Mouse (Mus musculus): ENCODE measurements around the gene Sirt3. TPM values are rescaled to one million over a fixed set of nuclear protein-coding genes. Genes with fewer than 3 reads are reported as not detected.

Gene Sirt3
- polyA plus RNA-seq (2015; fragmentation: Nextera tagmentation; extraction: Ambion mirVana): 40.7 and 48.7 TPM in 2 replicates

- peaks cover 27% of the 10 kb centered on the region for H3K4me1 ChIP-seq
- peak; percentile 91 for ATAC-seq (ENCODE audit: extremely low read depth, insufficient number of reproducible peaks, low FRiP score, low TSS enrichment)
- H3K9me3 ChIP-seq: no peaks in the 10 kb centered on the region
- H3K36me3 ChIP-seq: peaks cover 42% of the 10 kb centered on the region
- H3K27ac ChIP-seq (replicated peaks): peak within 1 kb of the TSS; percentile 93
- H3K27me3 ChIP-seq (replicated peaks): no peaks in the 10 kb centered on the region
- H3K4me2 ChIP-seq: peak within 1 kb of the TSS; percentile 81
- WGBS: under 1% methylated on average over 59 of the region's 59 CpGs
- peak within 1 kb of the TSS; percentile 90 for H3K9ac ChIP-seq
- H3K4me3 ChIP-seq: peak within 1 kb of the TSS; percentile 89
Measured at GRCm38 (mm10) chr7:140881696-140882468, at the start of gene Sirt3, which contains the start of gene Psmd13. Gene Sirt3, minus strand, starts transcription at chr7:140882309. Gene Psmd13, plus strand, starts transcription at chr7:140881968.

- Histone ChIP-seq H3K9ac (no peak overlapping the region), H3K27ac (replicated peaks) (no peak overlapping the region), H3K4me3 (no peak overlapping the region), H3K4me2 (no peak overlapping the region), H3K36me3 (no peaks in the 10 kb centered on the region), H3K4me1 (peaks cover 10% of the 10 kb centered on the region), H3K27me3 (replicated peaks) (peaks cover 43% of the 10 kb centered on the region), H3K9me3 (peaks cover 6% of the 10 kb centered on the region; the same call in 1 of the 2 replicates)
- no peak for ATAC-seq (ENCODE audit: extremely low read depth, insufficient number of reproducible peaks, low FRiP score, low TSS enrichment)
- 70% methylated on average over 6 of the region's 6 CpGs for WGBS
Measured at GRCm38 (mm10) chr7:140927181-140927580, 45.1 kb upstream of the Sirt3 start.

- no peaks in the 10 kb centered on the region for H3K9me3 ChIP-seq
- peaks cover 80% of the 10 kb centered on the region for H3K27me3 ChIP-seq (replicated peaks)
- ATAC-seq (ENCODE audit: extremely low read depth, insufficient number of reproducible peaks, low FRiP score, low TSS enrichment): no peak
- H3K4me2 ChIP-seq: peak overlapping the region; percentile 69
- WGBS: 22% methylated on average over 30 of the region's 30 CpGs
- H3K36me3 ChIP-seq: no peaks in the 10 kb centered on the region
- peak overlapping the region; percentile 46 for H3K4me3 ChIP-seq
- H3K9ac ChIP-seq: no peak overlapping the region
- peaks cover 14% of the 10 kb centered on the region for H3K4me1 ChIP-seq
- no peak overlapping the region for H3K27ac ChIP-seq (replicated peaks)
Measured at GRCm38 (mm10) chr7:140923070-140923775, 41.1 kb upstream of the Sirt3 start.

- H3K9ac ChIP-seq: no peak overlapping the region
- no peak for ATAC-seq (ENCODE audit: extremely low read depth, insufficient number of reproducible peaks, low FRiP score, low TSS enrichment)
- WGBS: 1% methylated on average over 49 of the region's 49 CpGs
- H3K27ac ChIP-seq (replicated peaks): no peak overlapping the region
- peak overlapping the region; percentile 46 for H3K4me3 ChIP-seq
- no peaks in the 10 kb centered on the region for H3K36me3 ChIP-seq
- H3K4me2 ChIP-seq: peak overlapping the region; percentile 69
- H3K4me1 ChIP-seq: peaks cover 14% of the 10 kb centered on the region
- peaks cover 87% of the 10 kb centered on the region for H3K27me3 ChIP-seq (replicated peaks)
- no peaks in the 10 kb centered on the region for H3K9me3 ChIP-seq
Measured at GRCm38 (mm10) chr7:140922398-140923069, 40.4 kb upstream of the Sirt3 start.

- Histone ChIP-seq H3K36me3 (no peaks in the 10 kb centered on the region), H3K4me1 (peaks cover 14% of the 10 kb centered on the region), H3K27ac (replicated peaks) (no peak overlapping the region), H3K9ac (no peak overlapping the region), H3K9me3 (no peaks in the 10 kb centered on the region), H3K4me3 (no peak overlapping the region), H3K4me2 (no peak overlapping the region), H3K27me3 (replicated peaks) (peaks cover 92% of the 10 kb centered on the region)
- no peak for ATAC-seq (ENCODE audit: extremely low read depth, insufficient number of reproducible peaks, low FRiP score, low TSS enrichment)
- 25% methylated on average over 22 of the region's 22 CpGs for WGBS
Measured at GRCm38 (mm10) chr7:140921225-140921975, 39.3 kb upstream of the Sirt3 start.

GRCm38 (mm10) chr7:140920418-140921029 is 38.4 kb upstream of the Sirt3 start, which contains the start of gene Nlrp6:
Gene Nlrp6, plus strand, starts transcription at chr7:140920902.
- H3K36me3 ChIP-seq: no peaks in the 10 kb centered on the region
- peaks cover 93% of the 10 kb centered on the region for H3K27me3 ChIP-seq (replicated peaks)
- no peak within 1 kb of the TSS for H3K9ac ChIP-seq
- H3K9me3 ChIP-seq: no peaks in the 10 kb centered on the region
- peaks cover 14% of the 10 kb centered on the region for H3K4me1 ChIP-seq
- 66% methylated on average over 8 of the region's 8 CpGs for WGBS
- H3K27ac ChIP-seq (replicated peaks): no peak within 1 kb of the TSS
- no peak within 1 kb of the TSS for H3K4me2 ChIP-seq
- H3K4me3 ChIP-seq: no peak within 1 kb of the TSS
- ATAC-seq (ENCODE audit: extremely low read depth, insufficient number of reproducible peaks, low FRiP score, low TSS enrichment): no peak

GRCm38 (mm10) chr7:140919911-140920310 is 37.8 kb upstream of the Sirt3 start:
- Histone ChIP-seq H3K27ac (replicated peaks) (no peak overlapping the region), H3K36me3 (no peaks in the 10 kb centered on the region), H3K9ac (no peak overlapping the region), H3K4me2 (no peak overlapping the region), H3K4me1 (peaks cover 14% of the 10 kb centered on the region), H3K27me3 (replicated peaks) (peaks cover 87% of the 10 kb centered on the region), H3K4me3 (no peak overlapping the region), H3K9me3 (no peaks in the 10 kb centered on the region)
- ATAC-seq (ENCODE audit: extremely low read depth, insufficient number of reproducible peaks, low FRiP score, low TSS enrichment): no peak
- 31% methylated on average over 4 of the region's 4 CpGs for WGBS

GRCm38 (mm10) chr7:140914031-140914690 is 32.1 kb upstream of the Sirt3 start:
- 75% methylated on average over 8 of the region's 8 CpGs for WGBS
- ATAC-seq (ENCODE audit: extremely low read depth, insufficient number of reproducible peaks, low FRiP score, low TSS enrichment): no peak
- H3K9me3 ChIP-seq: no peaks in the 10 kb centered on the region
- H3K4me2 ChIP-seq: no peak overlapping the region
- H3K4me3 ChIP-seq: no peak overlapping the region
- H3K4me1 ChIP-seq: no peaks in the 10 kb centered on the region
- H3K27ac ChIP-seq (replicated peaks): no peak overlapping the region
- H3K9ac ChIP-seq: no peak overlapping the region
- no peaks in the 10 kb centered on the region for H3K36me3 ChIP-seq
- H3K27me3 ChIP-seq (replicated peaks): peaks cover 45% of the 10 kb centered on the region

GRCm38 (mm10) chr7:140912846-140913482 is 30.9 kb upstream of the Sirt3 start:
- Histone ChIP-seq H3K36me3 (no peaks in the 10 kb centered on the region), H3K9me3 (no peaks in the 10 kb centered on the region), H3K4me2 (no peak overlapping the region), H3K9ac (no peak overlapping the region), H3K4me1 (peaks cover 4% of the 10 kb centered on the region; the same call in 1 of the 2 replicates), H3K27me3 (replicated peaks) (peaks cover 36% of the 10 kb centered on the region), H3K27ac (replicated peaks) (no peak overlapping the region), H3K4me3 (no peak overlapping the region)
- ATAC-seq (ENCODE audit: extremely low read depth, insufficient number of reproducible peaks, low FRiP score, low TSS enrichment): no peak
- 71% methylated on average over 5 of the region's 5 CpGs for WGBS

GRCm38 (mm10) chr7:140912293-140912692 is 30.2 kb upstream of the Sirt3 start:
- Histone ChIP-seq H3K9ac (no peak overlapping the region), H3K4me3 (no peak overlapping the region), H3K9me3 (no peaks in the 10 kb centered on the region), H3K4me1 (peaks cover 4% of the 10 kb centered on the region; the same call in 1 of the 2 replicates), H3K27ac (replicated peaks) (no peak overlapping the region), H3K27me3 (replicated peaks) (peaks cover 30% of the 10 kb centered on the region), H3K4me2 (no peak overlapping the region), H3K36me3 (no peaks in the 10 kb centered on the region)
- WGBS: 47% methylated on average over 3 of the region's 3 CpGs
- ATAC-seq (ENCODE audit: extremely low read depth, insufficient number of reproducible peaks, low FRiP score, low TSS enrichment): no peak

Data from heart, embryonic 13.5 days (tissue).